Mouse (Mus musculus) kidney, adult 2 months (tissue): Measurements from ENCODE around the gene Dnaic1.

Experiments used
- CTCF ChIP-seq: fragments of 200-500 bp; conservative IDR thresholded peaks from 2 replicates; pipeline ENCODE4 v1.5.1; 2011; ENCODE audit warnings: low read depth, mild to moderate bottlenecking, control low read depth, low read length, moderate library complexity, mixed read lengths; ENCODE audit not compliant: insufficient read depth, insufficient read length
- POLR2A ChIP-seq: fragments of 200-500 bp; IDR thresholded peaks from one replicate; pipeline ENCODE4 v1.6.1; 2011; ENCODE audit warnings: low read depth, low read length, control low read depth

DNA sequence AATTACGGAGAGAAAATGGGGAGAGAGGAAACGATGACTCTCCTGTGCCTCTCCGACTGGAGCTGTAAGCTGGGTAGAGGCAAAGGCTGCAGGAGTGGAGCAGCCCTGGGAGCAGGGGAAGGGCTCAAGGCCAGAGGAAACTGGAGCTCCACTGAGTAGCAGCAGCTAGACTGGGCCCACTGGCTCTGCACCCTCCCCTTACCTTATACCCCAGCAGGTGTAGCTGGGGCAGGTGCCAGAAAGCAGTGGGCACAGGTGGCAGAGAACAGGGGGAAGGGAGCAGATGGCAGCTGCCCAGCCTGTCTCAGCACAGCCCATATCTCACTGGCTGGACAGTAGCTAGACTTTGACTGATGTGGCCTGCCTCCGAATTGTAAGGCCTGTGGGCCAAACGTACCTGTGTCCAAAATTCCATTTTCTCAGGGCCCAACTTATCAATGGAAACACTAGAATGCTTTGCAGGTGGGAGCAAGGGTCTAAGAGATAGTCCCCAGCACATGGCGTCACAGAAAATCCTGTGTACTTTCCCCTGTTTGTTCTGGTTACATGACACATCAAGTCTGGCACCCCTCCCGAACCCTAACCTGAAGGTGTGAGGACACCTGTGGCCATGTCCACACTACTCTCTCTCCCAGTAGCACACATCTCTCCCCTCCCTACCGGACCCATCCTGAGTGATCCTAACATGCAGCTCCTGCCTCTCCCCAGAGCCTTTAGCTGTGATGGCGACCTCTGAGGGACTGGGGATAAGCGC, 67.5 kb downstream of the Dnaic1 start:
- TF ChIP-seq CTCF (no peak), POLR2A (no peak)
